Mouse (Mus musculus): Measurements from ENCODE around the gene Gtf3c1.

Gene Gtf3c1

GRCm38 (mm10) chr7:125618016-125618415 is 89.6 kb downstream of the Gtf3c1 start:
- DNase-seq (ENCODE audit: low spot score), result no peak

- DNase-seq (ENCODE audit: low spot score), result no peak
Observed at GRCm38 (mm10) chr7:125615453-125615852, 92.1 kb downstream of the Gtf3c1 start.

GRCm38 (mm10) chr7:125613579-125613978 is 94.0 kb downstream of the Gtf3c1 start:
- no peak for DNase-seq (ENCODE audit: low spot score)

- no peak for DNase-seq (ENCODE audit: low spot score)
Observed at GRCm38 (mm10) chr7:125608183-125608688, 99.3 kb downstream of the Gtf3c1 start.

- DNase-seq (ENCODE audit: low spot score), result no peak
Observed at GRCm38 (mm10) chr7:125607384-125608182, 100.0 kb downstream of the Gtf3c1 start.

- no peak for DNase-seq (ENCODE audit: low spot score)
Observed at GRCm38 (mm10) chr7:125606265-125607164, 101.1 kb downstream of the Gtf3c1 start.

- DNase-seq (ENCODE audit: low spot score), result no peak
Observed at GRCm38 (mm10) chr7:125605725-125606139, 101.8 kb downstream of the Gtf3c1 start.

- no peak for DNase-seq (ENCODE audit: low spot score)
Observed at GRCm38 (mm10) chr7:125604362-125605319, 102.9 kb downstream of the Gtf3c1 start.

GRCm38 (mm10) chr7:125603185-125603631 is 104.4 kb downstream of the Gtf3c1 start, which contains the start of gene Il21r:
Gene Il21r (plus strand): TSS chr7:125603429.
- DNase-seq (ENCODE audit: low spot score), result no peak

- DNase-seq (ENCODE audit: low spot score), result no peak
Observed at GRCm38 (mm10) chr7:125601821-125602448, 105.6 kb downstream of the Gtf3c1 start.

- no peak for DNase-seq (ENCODE audit: low spot score)
Observed at GRCm38 (mm10) chr7:125601280-125601670, 106.3 kb downstream of the Gtf3c1 start.

GRCm38 (mm10) chr7:125600612-125601279 is 106.8 kb downstream of the Gtf3c1 start:
- DNase-seq (ENCODE audit: low spot score), result no peak

GRCm38 (mm10) chr7:125600136-125600535 is 107.4 kb downstream of the Gtf3c1 start:
- no peak for DNase-seq (ENCODE audit: low spot score)

- DNase-seq (ENCODE audit: low spot score), result no peak
Observed at GRCm38 (mm10) chr7:125599373-125599973, 108.1 kb downstream of the Gtf3c1 start.

- no peak for DNase-seq (ENCODE audit: low spot score)
Observed at GRCm38 (mm10) chr7:125597516-125598347, 109.8 kb downstream of the Gtf3c1 start.

GRCm38 (mm10) chr7:125597083-125597482 is 110.5 kb downstream of the Gtf3c1 start:
- DNase-seq (ENCODE audit: low spot score), result no peak

GRCm38 (mm10) chr7:125596406-125596805 is 111.2 kb downstream of the Gtf3c1 start:
- no peak for DNase-seq (ENCODE audit: low spot score)

- no peak for DNase-seq (ENCODE audit: low spot score)
Observed at GRCm38 (mm10) chr7:125593831-125594230, 113.7 kb downstream of the Gtf3c1 start.

All from embryo, embryonic 10.5 days (tissue).